Mouse (Mus musculus) megakaryocyte, embryonic 14.5 days (primary cell): Measurements from ENCODE around the gene Wdr48.

Experiments used
- FLI1 ChIP-seq: IDR thresholded peaks from 2 replicates; pipeline ENCODE4 v1.6.1; 2012; ENCODE audit warnings: low read length, inconsistent platforms, mixed read lengths
- GATA1 ChIP-seq: IDR thresholded peaks from 3 replicates; pipeline ENCODE4 v1.6.1; 2012; ENCODE audit warnings: mixed read lengths, low read length, inconsistent platforms, borderline replicate concordance

DNA sequence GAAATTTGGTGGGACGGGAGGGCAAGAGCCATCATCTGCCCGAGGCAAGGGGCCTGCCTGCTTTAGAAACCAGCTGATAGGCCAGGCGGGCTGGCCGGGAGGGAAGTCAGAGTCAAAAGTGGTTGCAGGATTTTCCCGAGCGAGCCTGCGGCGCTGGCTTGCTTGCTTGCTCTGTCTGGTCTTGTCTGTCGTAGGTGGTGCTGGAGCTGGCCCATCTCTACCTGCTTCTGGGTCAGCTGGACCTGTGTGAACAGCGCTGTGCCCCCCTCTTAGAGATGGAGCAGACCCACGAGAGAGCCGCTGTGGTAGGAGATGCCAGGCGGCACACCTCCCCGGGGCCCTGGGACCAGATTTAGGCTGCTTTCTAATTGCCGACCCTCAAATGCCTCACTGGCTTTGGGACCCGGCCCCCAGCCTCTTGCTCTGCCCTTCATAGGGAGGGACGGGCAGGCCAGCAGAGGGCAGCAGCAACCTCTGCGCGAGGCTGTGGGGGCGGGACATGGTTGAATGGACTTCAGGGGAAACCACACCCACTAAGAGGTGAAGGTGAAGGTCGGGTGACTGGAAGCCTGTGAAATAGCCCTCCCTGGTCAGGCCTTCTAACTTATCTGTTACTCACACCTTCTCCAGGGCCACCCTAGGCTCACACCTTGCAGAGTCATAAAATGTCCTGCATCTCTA, 68.4 kb downstream of the Wdr48 start:
- no peak for TF ChIP-seq GATA1
- TF ChIP-seq FLI1, result no peak
